Mouse (Mus musculus) bone marrow macrophage, adult 2 months (primary cell): Measurements from ENCODE around the gene Ntrk3. TPM values are rescaled to one million over a fixed set of nuclear protein-coding genes. Genes with fewer than 3 reads are reported as not detected.

Experiments used
- H3K27ac ChIP-seq: 2 replicates; pipeline ENCODE4 v1.5.1; 2012; ENCODE audit warnings: low read depth, low read length; ENCODE audit not compliant: insufficient read depth
- H3K4me1 ChIP-seq: 2 replicates; pipeline ENCODE4 v1.6.1; 2012; ENCODE audit warnings: low read length; ENCODE audit not compliant: control insufficient read depth, insufficient read depth
- H3K4me3 ChIP-seq: 2 replicates; pipeline ENCODE4 v1.5.1; 2012; ENCODE audit warnings: mild to moderate bottlenecking, low read length, moderate library complexity; ENCODE audit not compliant: insufficient read depth
- CTCF ChIP-seq: IDR thresholded peaks from 2 replicates; pipeline ENCODE4 v1.5.1; 2012; ENCODE audit warnings: low read depth, mild to moderate bottlenecking, low read length, moderate library complexity
- POLR2A ChIP-seq: IDR thresholded peaks from 2 replicates; pipeline ENCODE4 v1.6.1; 2012; ENCODE audit warnings: mild to moderate bottlenecking, low read depth, low read length, borderline replicate concordance
- polyA plus RNA-seq: library from polyadenylated mRNA; stranded (reverse); fragments of >200 nt; gene quantifications from 2 replicates; pipeline ENCODE4 v1.2.4, GENCODE M21; 2012; ENCODE audit not compliant: missing spikeins, insufficient read depth, insufficient read length

The Ntrk3 gene
- polyA plus RNA-seq, 1 experiment = not detected

GRCm38 (mm10) chr7:78542468-78542867, 195.3 kb downstream of the Ntrk3 start:
- Histone ChIP-seq H3K27ac (no peak overlapping the region), H3K4me1 (no peaks in the 10 kb centered on the region), H3K4me3 (no peak overlapping the region)
- TF ChIP-seq CTCF (no peak), POLR2A (no peak)

GRCm38 (mm10) chr7:78530286-78530685, 207.5 kb downstream of the Ntrk3 start:
- Histone ChIP-seq H3K4me3 (no peak overlapping the region), H3K4me1 (no peaks in the 10 kb centered on the region), H3K27ac (no peak overlapping the region)
- no peak for TF ChIP-seq CTCF
- TF ChIP-seq POLR2A = no peak

- Histone ChIP-seq H3K27ac (no peak overlapping the region), H3K4me3 (no peak overlapping the region), H3K4me1 (no peaks in the 10 kb centered on the region)
- no peak for TF ChIP-seq CTCF
- TF ChIP-seq POLR2A = no peak
Observed at GRCm38 (mm10) chr7:78528008-78528407, 209.8 kb downstream of the Ntrk3 start.

GRCm38 (mm10) chr7:78527564-78527963, 210.2 kb downstream of the Ntrk3 start:
- no peak overlapping the region for H3K4me3 ChIP-seq
- no peaks in the 10 kb centered on the region for H3K4me1 ChIP-seq
- no peak overlapping the region for H3K27ac ChIP-seq
- TF ChIP-seq POLR2A (no peak), CTCF (no peak)

GRCm38 (mm10) chr7:78520243-78520927, 217.4 kb downstream of the Ntrk3 start:
- no peak for TF ChIP-seq POLR2A
- TF ChIP-seq CTCF = no peak
- Histone ChIP-seq H3K4me3 (no peak overlapping the region), H3K27ac (no peak overlapping the region), H3K4me1 (no peaks in the 10 kb centered on the region)

GRCm38 (mm10) chr7:78519689-78520088, 218.1 kb downstream of the Ntrk3 start:
- Histone ChIP-seq H3K4me3 (no peak overlapping the region), H3K27ac (no peak overlapping the region), H3K4me1 (no peaks in the 10 kb centered on the region)
- TF ChIP-seq CTCF (no peak), POLR2A (no peak)

GRCm38 (mm10) chr7:78518760-78519363, 218.9 kb downstream of the Ntrk3 start:
- TF ChIP-seq POLR2A (no peak), CTCF (no peak)
- Histone ChIP-seq H3K4me1 (no peaks in the 10 kb centered on the region), H3K27ac (no peak overlapping the region)

GRCm38 (mm10) chr7:78515042-78515609, 222.7 kb downstream of the Ntrk3 start:
- no peak for TF ChIP-seq CTCF
- no peak for TF ChIP-seq POLR2A
- no peak overlapping the region for H3K27ac ChIP-seq

More at GRCm38 (mm10) chr7:78518760-78519363, 218.9 kb downstream of the Ntrk3 start:
- no peak overlapping the region for H3K4me3 ChIP-seq

GRCm38 (mm10) chr7:78507032-78507611, 230.7 kb downstream of the Ntrk3 start:
- Histone ChIP-seq H3K4me3 (no peak overlapping the region), H3K4me1 (no peaks in the 10 kb centered on the region), H3K27ac (no peak overlapping the region)
- no peak for TF ChIP-seq CTCF
- no peak for TF ChIP-seq POLR2A

More at GRCm38 (mm10) chr7:78515042-78515609, 222.7 kb downstream of the Ntrk3 start:
- no peak overlapping the region for H3K4me3 ChIP-seq
- H3K4me1 ChIP-seq = no peaks in the 10 kb centered on the region

GRCm38 (mm10) chr7:78500863-78501262, 236.9 kb downstream of the Ntrk3 start:
- H3K4me3 ChIP-seq = no peak overlapping the region
- TF ChIP-seq POLR2A (no peak), CTCF (no peak)
- H3K4me1 ChIP-seq = no peaks in the 10 kb centered on the region
- H3K27ac ChIP-seq = no peak overlapping the region
